Mouse (Mus musculus) ES-E14 (cell line): Measurements from ENCODE around the gene Nap1l5.

Experiments
- HCFC1 ChIP-seq: IDR thresholded peaks from 2 replicates; pipeline ENCODE4 v1.6.1; 2012; ENCODE audit warnings: low read length, inconsistent platforms, borderline replicate concordance; ENCODE audit not compliant: insufficient read depth
- ZC3H11A ChIP-seq: IDR thresholded peaks from 2 replicates; pipeline ENCODE4 v1.6.1; 2012; ENCODE audit warnings: low read depth, mild to moderate bottlenecking, inconsistent platforms, low read length, borderline replicate concordance
- ZNF384 ChIP-seq: IDR thresholded peaks from 2 replicates; pipeline ENCODE4 v1.6.1; 2012; ENCODE audit warnings: low read depth, low read length, inconsistent platforms

- TF ChIP-seq HCFC1 (no peak), ZNF384 (no peak), ZC3H11A (no peak)
Measured at GRCm38 (mm10) chr6:58880861-58881260, 26.0 kb downstream of the Nap1l5 start.
